Mouse (Mus musculus): Measurements from ENCODE around the gene Hs1bp3. TPM values are rescaled to one million over a fixed set of nuclear protein-coding genes. Genes with fewer than 3 reads are reported as not detected.

Hs1bp3 gene
- polyA plus RNA-seq, 1 experiment from 2014 or later: 11.1 TPM

GRCm38 (mm10) chr12:8287970-8288369 is 25.3 kb upstream of the Hs1bp3 start:
- no peak overlapping the region for H3K27ac ChIP-seq (replicated peaks in 1 of 2; ENCODE audit: control insufficient read depth in 1 of 2, insufficient read depth in 1 of 2, low read depth in 2 of 2, low read length in 2 of 2)
- no peaks in the 10 kb centered on the region for H3K9me3 ChIP-seq (ENCODE audit: control insufficient read depth, low read length)
- 61% methylated on average over 3 of the region's 3 CpGs for WGBS
- peaks cover 8% of the 10 kb centered on the region; the same call in 1 of the 2 replicates for H3K36me3 ChIP-seq (ENCODE audit: control insufficient read depth, insufficient read depth, low read length)
- ATAC-seq (ENCODE audit: insufficient number of reproducible peaks, insufficient read depth, low FRiP score, low read depth): no peak
- H3K4me2 ChIP-seq (ENCODE audit: low read length): no peak overlapping the region
- 0 out of 4 replicates have a peak, but pooled peaks cover 0 to 3% of the 10 kb centered on the region in 2 experiments for H3K4me1 ChIP-seq (ENCODE audit: control insufficient read depth in 2 of 2, insufficient read depth in 2 of 2, low read length in 2 of 2)
- no peak overlapping the region for H3K4me3 ChIP-seq (ENCODE audit: control insufficient read depth in 1 of 2, insufficient read depth in 1 of 2, low read depth in 1 of 2, low read length in 2 of 2)
- no peak overlapping the region for H3K9ac ChIP-seq (ENCODE audit: low read length)
- H3K27me3 ChIP-seq (ENCODE audit: control insufficient read depth, insufficient read depth, low read length): no peaks in the 10 kb centered on the region

- 84% methylated on average over 6 of the region's 6 CpGs for WGBS
- no peak for ATAC-seq (ENCODE audit: insufficient number of reproducible peaks, insufficient read depth, low FRiP score, low read depth)
- Histone ChIP-seq H3K9ac (ENCODE audit: low read length) (no peak overlapping the region), H3K27ac (replicated peaks in 1 of 2; ENCODE audit: control insufficient read depth in 1 of 2, insufficient read depth in 1 of 2, low read depth in 2 of 2, low read length in 2 of 2) (no peak overlapping the region), H3K4me3 (ENCODE audit: control insufficient read depth in 1 of 2, insufficient read depth in 1 of 2, low read depth in 1 of 2, low read length in 2 of 2) (no peak overlapping the region), H3K4me1 (ENCODE audit: control insufficient read depth in 2 of 2, insufficient read depth in 2 of 2, low read length in 2 of 2) (no peaks in the 10 kb centered on the region), H3K9me3 (ENCODE audit: control insufficient read depth, low read length) (no peaks in the 10 kb centered on the region), H3K36me3 (ENCODE audit: control insufficient read depth, insufficient read depth, low read length) (peaks cover 8% of the 10 kb centered on the region; the same call in 1 of the 2 replicates), H3K27me3 (ENCODE audit: control insufficient read depth, insufficient read depth, low read length) (peaks cover 3% of the 10 kb centered on the region), H3K4me2 (ENCODE audit: low read length) (no peak overlapping the region)
Measured at GRCm38 (mm10) chr12:8289099-8289498, 24.1 kb upstream of the Hs1bp3 start.

GRCm38 (mm10) chr12:8289499-8289898 is 23.7 kb upstream of the Hs1bp3 start:
- WGBS: 85% methylated on average over 8 of the region's 8 CpGs
- Histone ChIP-seq H3K4me1 (ENCODE audit: control insufficient read depth in 2 of 2, insufficient read depth in 2 of 2, low read length in 2 of 2) (no peaks in the 10 kb centered on the region), H3K27me3 (ENCODE audit: control insufficient read depth, insufficient read depth, low read length) (peaks cover 7% of the 10 kb centered on the region), H3K36me3 (ENCODE audit: control insufficient read depth, insufficient read depth, low read length) (peaks cover 5% of the 10 kb centered on the region; the same call in 1 of the 2 replicates), H3K4me3 (ENCODE audit: control insufficient read depth in 1 of 2, insufficient read depth in 1 of 2, low read depth in 1 of 2, low read length in 2 of 2) (no peak overlapping the region), H3K4me2 (ENCODE audit: low read length) (no peak overlapping the region), H3K27ac (replicated peaks in 1 of 2; ENCODE audit: control insufficient read depth in 1 of 2, insufficient read depth in 1 of 2, low read depth in 2 of 2, low read length in 2 of 2) (no peak overlapping the region), H3K9ac (ENCODE audit: low read length) (no peak overlapping the region), H3K9me3 (ENCODE audit: control insufficient read depth, low read length) (no peaks in the 10 kb centered on the region)
- ATAC-seq (ENCODE audit: insufficient number of reproducible peaks, insufficient read depth, low FRiP score, low read depth): no peak

- no peak for ATAC-seq (ENCODE audit: insufficient number of reproducible peaks, insufficient read depth, low FRiP score, low read depth)
- WGBS: 67% methylated on average over 15 of the region's 15 CpGs
- Histone ChIP-seq H3K9me3 (ENCODE audit: control insufficient read depth, low read length) (no peaks in the 10 kb centered on the region), H3K27me3 (ENCODE audit: control insufficient read depth, insufficient read depth, low read length) (peaks cover 22% of the 10 kb centered on the region), H3K9ac (ENCODE audit: low read length) (no peak overlapping the region), H3K4me3 (ENCODE audit: control insufficient read depth in 1 of 2, insufficient read depth in 1 of 2, low read depth in 1 of 2, low read length in 2 of 2) (no peak overlapping the region), H3K4me1 (ENCODE audit: control insufficient read depth in 2 of 2, insufficient read depth in 2 of 2, low read length in 2 of 2) (no peaks in the 10 kb centered on the region), H3K4me2 (ENCODE audit: low read length) (no peak overlapping the region), H3K36me3 (ENCODE audit: control insufficient read depth, insufficient read depth, low read length) (no peaks in the 10 kb centered on the region), H3K27ac (replicated peaks in 1 of 2; ENCODE audit: control insufficient read depth in 1 of 2, insufficient read depth in 1 of 2, low read depth in 2 of 2, low read length in 2 of 2) (no peak overlapping the region)
Measured at GRCm38 (mm10) chr12:8291157-8291853, 21.9 kb upstream of the Hs1bp3 start.

- Histone ChIP-seq H3K27me3 (ENCODE audit: control insufficient read depth, insufficient read depth, low read length) (peaks cover 62% of the 10 kb centered on the region), H3K9ac (ENCODE audit: low read length) (no peak overlapping the region), H3K4me3 (ENCODE audit: control insufficient read depth in 1 of 2, insufficient read depth in 1 of 2, low read depth in 1 of 2, low read length in 2 of 2) (no peak overlapping the region), H3K9me3 (ENCODE audit: control insufficient read depth, low read length) (no peaks in the 10 kb centered on the region), H3K4me2 (ENCODE audit: low read length) (no peak overlapping the region), H3K27ac (replicated peaks in 1 of 2; ENCODE audit: control insufficient read depth in 1 of 2, insufficient read depth in 1 of 2, low read depth in 2 of 2, low read length in 2 of 2) (no peak overlapping the region), H3K36me3 (ENCODE audit: control insufficient read depth, insufficient read depth, low read length) (no peaks in the 10 kb centered on the region), H3K4me1 (ENCODE audit: control insufficient read depth in 2 of 2, insufficient read depth in 2 of 2, low read length in 2 of 2) (peaks cover 9 to 14% of the 10 kb centered on the region in 2 experiments)
- 65% methylated on average over 6 of the region's 6 CpGs for WGBS
- ATAC-seq (ENCODE audit: insufficient number of reproducible peaks, insufficient read depth, low FRiP score, low read depth): no peak
Measured at GRCm38 (mm10) chr12:8295307-8295913, 17.8 kb upstream of the Hs1bp3 start.

GRCm38 (mm10) chr12:8296154-8296553 is 17.1 kb upstream of the Hs1bp3 start:
- Histone ChIP-seq H3K4me1 (ENCODE audit: control insufficient read depth in 2 of 2, insufficient read depth in 2 of 2, low read length in 2 of 2) (peaks cover 9 to 14% of the 10 kb centered on the region in 2 experiments), H3K9ac (ENCODE audit: low read length) (no peak overlapping the region), H3K9me3 (ENCODE audit: control insufficient read depth, low read length) (no peaks in the 10 kb centered on the region), H3K4me3 (ENCODE audit: control insufficient read depth in 1 of 2, insufficient read depth in 1 of 2, low read depth in 1 of 2, low read length in 2 of 2) (no peak overlapping the region), H3K36me3 (ENCODE audit: control insufficient read depth, insufficient read depth, low read length) (no peaks in the 10 kb centered on the region), H3K4me2 (ENCODE audit: low read length) (no peak overlapping the region), H3K27me3 (ENCODE audit: control insufficient read depth, insufficient read depth, low read length) (peaks cover 69% of the 10 kb centered on the region), H3K27ac (replicated peaks in 1 of 2; ENCODE audit: control insufficient read depth in 1 of 2, insufficient read depth in 1 of 2, low read depth in 2 of 2, low read length in 2 of 2) (no peak overlapping the region)
- no peak for ATAC-seq (ENCODE audit: insufficient number of reproducible peaks, insufficient read depth, low FRiP score, low read depth)
- WGBS: 70% methylated on average over 2 of the region's 2 CpGs

- H3K4me3 ChIP-seq (ENCODE audit: control insufficient read depth in 1 of 2, insufficient read depth in 1 of 2, low read depth in 1 of 2, low read length in 2 of 2): peak overlapping the region; percentile 35 to 46
- H3K27me3 ChIP-seq (ENCODE audit: control insufficient read depth, insufficient read depth, low read length): peaks cover 85% of the 10 kb centered on the region
- peak overlapping the region; percentile 79 for H3K4me2 ChIP-seq (ENCODE audit: low read length)
- 0 out of 2 replicates have a peak overlapping the region, but pooled peaks have one; percentile 48 for H3K9ac ChIP-seq (ENCODE audit: low read length)
- H3K36me3 ChIP-seq (ENCODE audit: control insufficient read depth, insufficient read depth, low read length): no peaks in the 10 kb centered on the region
- ATAC-seq (ENCODE audit: insufficient number of reproducible peaks, insufficient read depth, low FRiP score, low read depth): no peak
- no peaks in the 10 kb centered on the region for H3K9me3 ChIP-seq (ENCODE audit: control insufficient read depth, low read length)
- WGBS: 10% methylated on average over 34 of the region's 34 CpGs
- H3K27ac ChIP-seq (replicated peaks in 1 of 2; ENCODE audit: control insufficient read depth in 1 of 2, insufficient read depth in 1 of 2, low read depth in 2 of 2, low read length in 2 of 2): no peak overlapping the region
- peaks cover 10 to 25% of the 10 kb centered on the region in 2 experiments for H3K4me1 ChIP-seq (ENCODE audit: control insufficient read depth in 2 of 2, insufficient read depth in 2 of 2, low read length in 2 of 2)
Measured at GRCm38 (mm10) chr12:8297586-8298214, 15.5 kb upstream of the Hs1bp3 start.

Measured in heart, embryonic 14.5 days (tissue).